Mouse (Mus musculus) stomach, embryonic 16.5 days (tissue): Measurements from ENCODE around the gene Tmem259. TPM values are rescaled to one million over a fixed set of nuclear protein-coding genes. Genes with fewer than 3 reads are reported as not detected.

Source experiments
- ATAC-seq: fragments of 200-750 bp; cut with Nextera tagmentation; 2 replicates; pipeline ENCODE4 v1.8.0; 2017; ENCODE audit warnings: moderate number of reproducible peaks, moderate TSS enrichment; ENCODE audit not compliant: insufficient read depth, low FRiP score
- H3K27ac ChIP-seq: fragments of 300-500 bp; sonication (generic); 2 replicates; pipeline ENCODE4 v1.5.1; 2014; ENCODE audit warnings: low read length
- H3K27me3 ChIP-seq: fragments of 300-500 bp; sonication (generic); 2 replicates; pipeline ENCODE4 v1.6.1; 2014; ENCODE audit warnings: low read length, control low read depth, mixed read lengths; ENCODE audit not compliant: control insufficient read depth, insufficient read depth
- H3K36me3 ChIP-seq: fragments of 300-500 bp; sonication (generic); 2 replicates; pipeline ENCODE4 v1.6.1; 2014; ENCODE audit warnings: low read length; ENCODE audit not compliant: control insufficient read depth, insufficient read depth
- H3K4me1 ChIP-seq: fragments of 300-500 bp; sonication (generic); 2 replicates; pipeline ENCODE4 v1.6.1; 2014; ENCODE audit warnings: low read length, control low read depth, mixed read lengths; ENCODE audit not compliant: control insufficient read depth, insufficient read depth
- H3K4me2 ChIP-seq: fragments of 300-500 bp; sonication (generic); 2 replicates; pipeline ENCODE4 v1.6.1; 2014; ENCODE audit warnings: low read depth, low read length, mixed read lengths
- H3K4me3 ChIP-seq: fragments of 300-500 bp; sonication (generic); replicated peaks from 2 replicates; pipeline ENCODE4 v1.5.1; 2014; ENCODE audit warnings: mild to moderate bottlenecking, low read length
- H3K9ac ChIP-seq: fragments of 300-500 bp; sonication (generic); 2 replicates; pipeline ENCODE4 v1.6.1; 2014; ENCODE audit warnings: low read length
- H3K9me3 ChIP-seq: fragments of 300-500 bp; sonication (generic); replicated peaks from 2 replicates; pipeline ENCODE4 v1.6.1; 2016; ENCODE audit warnings: low read length, control low read depth; ENCODE audit not compliant: control insufficient read depth
- WGBS: fragments of 180-500 bp; shearing (Covaris S2); extraction: QIAGEN DNeasy Blood & Tissue Kit; methylation state at CpG from one replicate; pipeline ENCODE4 v1.1.7; 2014; 5-methylcytosine and 5-hydroxymethylcytosine counted together
- polyA plus RNA-seq: library from polyadenylated mRNA; unstranded; fragments of >200 nt; fragmentation: Nextera tagmentation; extraction: Ambion mirVana; gene quantifications from 2 replicates; pipeline ENCODE4 v1.2.1, GENCODE M21; 2015

Gene Tmem259
- polyA plus RNA-seq, 1 experiment from 2014 or later: 5.6 TPM

DNA sequence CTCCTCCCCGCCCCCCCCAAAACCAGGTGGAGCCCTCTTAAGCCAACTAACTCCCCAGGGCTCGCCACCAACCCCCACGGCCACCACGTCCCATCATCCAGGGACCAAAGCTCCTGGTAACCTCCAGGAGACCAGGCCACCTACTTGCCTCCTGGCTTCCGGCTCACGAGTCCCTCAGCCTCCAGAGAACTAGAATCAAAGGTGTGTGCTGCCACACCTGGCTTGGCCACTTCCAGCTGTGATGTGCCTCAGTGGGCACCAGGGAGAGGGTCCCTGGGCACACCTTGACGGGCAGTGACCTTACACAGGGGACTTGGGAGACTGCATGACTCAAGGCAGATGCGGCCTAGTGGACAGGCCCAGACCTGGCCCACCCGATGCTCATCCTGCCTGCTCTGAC, 28.4 kb downstream of the Tmem259 start:
- Histone ChIP-seq H3K4me3 (no peak overlapping the region), H3K4me1 (peaks cover 2% of the 10 kb centered on the region), H3K27ac (no peak overlapping the region), H3K36me3 (peaks cover 3% of the 10 kb centered on the region; the same call in 1 of the 2 replicates), H3K9ac (0 out of 2 replicates have a peak overlapping the region, but pooled peaks have one; percentile 25), H3K9me3 (no peaks in the 10 kb centered on the region), H3K4me2 (no peak overlapping the region), H3K27me3 (no peaks in the 10 kb centered on the region)
- ATAC-seq: no peak
- WGBS: 69% methylated on average over 9 of the region's 9 CpGs

DNA sequence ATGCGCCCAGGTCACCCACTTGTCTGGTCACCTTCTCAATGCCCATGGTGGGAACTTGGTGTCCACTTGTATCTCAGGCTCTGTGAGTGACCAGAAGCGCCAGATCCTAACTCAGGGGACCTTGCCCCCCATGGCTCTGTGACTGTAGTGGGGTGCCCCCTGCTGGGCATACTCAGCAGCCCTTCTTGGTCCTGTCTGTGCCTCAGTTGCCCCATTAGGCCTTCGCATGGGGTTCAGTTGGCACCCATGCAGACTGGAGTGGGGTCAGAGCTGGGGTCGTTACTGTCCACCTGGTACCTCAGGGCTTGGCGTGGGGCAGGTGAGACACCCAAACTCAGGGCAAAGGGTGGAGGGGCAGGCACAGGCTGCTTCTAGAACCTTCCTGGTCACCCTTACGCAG, 30.2 kb downstream of the Tmem259 start:
- Histone ChIP-seq H3K9me3 (no peaks in the 10 kb centered on the region), H3K4me2 (no peak overlapping the region), H3K9ac (no peak overlapping the region), H3K27me3 (no peaks in the 10 kb centered on the region), H3K36me3 (peaks cover 10% of the 10 kb centered on the region), H3K4me1 (no peaks in the 10 kb centered on the region; the same call in 1 of the 2 replicates), H3K27ac (no peak overlapping the region), H3K4me3 (no peak overlapping the region)
- no peak for ATAC-seq
- 86% methylated on average over 6 of the region's 6 CpGs for WGBS

GRCm38 (mm10) chr10:79950661-79951060, 33.5 kb downstream of the Tmem259 start:
- WGBS: 85% methylated on average over 18 of the region's 18 CpGs
- Histone ChIP-seq H3K36me3 (peaks cover 11% of the 10 kb centered on the region), H3K4me3 (no peak overlapping the region)

DNA sequence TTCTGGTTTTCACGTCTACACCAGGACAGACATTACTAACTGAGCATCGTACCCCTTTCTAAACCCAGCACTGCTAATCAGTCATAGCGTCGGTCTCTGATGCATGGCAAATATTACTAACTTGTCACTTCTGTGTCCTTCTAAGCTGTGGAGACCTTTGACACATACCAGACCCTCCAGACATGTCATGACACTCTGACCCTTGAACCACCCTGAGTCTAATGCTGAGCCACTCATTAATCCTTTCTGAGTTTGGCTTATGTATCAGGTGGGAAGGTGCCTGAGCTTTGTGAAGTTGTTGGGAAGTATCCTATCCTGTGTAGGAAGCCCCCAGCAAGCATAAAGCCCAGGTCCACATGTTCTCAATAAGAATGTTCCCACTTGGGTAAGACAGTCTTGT, 34.3 kb downstream of the Tmem259 start:
- ATAC-seq: no peak
- H3K27ac ChIP-seq: no peak overlapping the region

More at GRCm38 (mm10) chr10:79950661-79951060, 33.5 kb downstream of the Tmem259 start:
- H3K9ac ChIP-seq: no peak overlapping the region
- no peak overlapping the region for H3K27ac ChIP-seq
- H3K4me1 ChIP-seq: peaks cover 19% of the 10 kb centered on the region
- no peak overlapping the region for H3K4me2 ChIP-seq
- no peak for ATAC-seq
- no peaks in the 10 kb centered on the region for H3K9me3 ChIP-seq
- H3K27me3 ChIP-seq: no peaks in the 10 kb centered on the region

GRCm38 (mm10) chr10:79947502-79947901, 36.6 kb downstream of the Tmem259 start:
- H3K9ac ChIP-seq: peak overlapping the region; percentile 45; the same call in 1 of the 2 replicates
- no peak for ATAC-seq
- no peak overlapping the region; the same call in 1 of the 2 replicates for H3K4me3 ChIP-seq
- no peaks in the 10 kb centered on the region for H3K9me3 ChIP-seq
- H3K27ac ChIP-seq: peak overlapping the region; percentile 84; the same call in 1 of the 2 replicates
- peaks cover 39% of the 10 kb centered on the region for H3K4me1 ChIP-seq
- peak overlapping the region; percentile 37 for H3K4me2 ChIP-seq
- peaks cover 11% of the 10 kb centered on the region for H3K36me3 ChIP-seq
- 58% methylated on average over 6 of the region's 6 CpGs for WGBS
- H3K27me3 ChIP-seq: no peaks in the 10 kb centered on the region

More for the DNA sequence above, 34.3 kb downstream of the Tmem259 start:
- no peaks in the 10 kb centered on the region for H3K27me3 ChIP-seq
- no peak overlapping the region for H3K9ac ChIP-seq
- H3K9me3 ChIP-seq: no peaks in the 10 kb centered on the region
- no peak overlapping the region for H3K4me2 ChIP-seq
- peaks cover 11% of the 10 kb centered on the region for H3K36me3 ChIP-seq
- 76% methylated on average over 4 of the region's 4 CpGs for WGBS
- H3K4me1 ChIP-seq: peaks cover 25% of the 10 kb centered on the region
- H3K4me3 ChIP-seq: no peak overlapping the region

DNA sequence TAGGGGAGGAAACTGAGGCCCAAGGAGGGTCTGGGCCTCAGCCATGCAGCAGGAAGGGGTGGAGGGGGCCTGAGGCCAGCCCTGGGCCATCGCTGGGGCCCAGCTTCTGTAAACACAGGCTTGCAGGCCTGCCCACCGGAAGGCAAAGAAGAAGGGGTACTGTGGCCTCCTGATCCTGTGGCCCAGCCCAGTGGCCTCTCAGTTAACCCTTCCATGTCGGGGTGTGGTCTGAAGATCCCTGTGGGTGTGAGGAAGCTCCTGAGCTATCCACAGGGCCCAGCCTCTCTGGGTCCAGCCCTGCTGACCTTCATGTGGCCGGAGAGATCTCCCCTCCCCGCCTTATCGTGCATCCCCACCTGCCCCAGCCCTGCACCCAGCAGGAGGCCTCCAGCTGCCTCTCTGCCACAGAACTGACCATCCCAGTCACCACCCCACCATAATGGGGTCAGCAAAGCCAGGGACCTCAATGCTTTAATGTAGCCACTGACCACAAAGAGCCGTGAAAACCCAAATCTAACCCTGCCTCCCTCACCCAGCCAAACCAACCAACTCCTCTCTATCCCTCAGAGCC, 37.3 kb downstream of the Tmem259 start:
- WGBS: 20% methylated on average over 7 of the region's 7 CpGs
- ATAC-seq: 0 out of 2 replicates have a peak, but pooled peaks have one; percentile 23
- Histone ChIP-seq H3K36me3 (peaks cover 11% of the 10 kb centered on the region), H3K27me3 (no peaks in the 10 kb centered on the region), H3K4me3 (0 out of 2 replicates have a peak overlapping the region, but pooled peaks have one; percentile 12), H3K27ac (peak overlapping the region; percentile 84), H3K9ac (peak overlapping the region; percentile 45), H3K4me2 (peak overlapping the region; percentile 37), H3K4me1 (peaks cover 39% of the 10 kb centered on the region), H3K9me3 (no peaks in the 10 kb centered on the region)

- Histone ChIP-seq H3K9ac (peak overlapping the region; percentile 45), H3K27ac (peak overlapping the region; percentile 84), H3K9me3 (no peaks in the 10 kb centered on the region), H3K4me1 (peaks cover 39% of the 10 kb centered on the region), H3K4me3 (no peak overlapping the region), H3K36me3 (peaks cover 8% of the 10 kb centered on the region; the same call in 1 of the 2 replicates), H3K27me3 (no peaks in the 10 kb centered on the region), H3K4me2 (peak overlapping the region; percentile 37)
- WGBS: 29% methylated on average over 16 of the region's 16 CpGs
- peak; percentile 69 for ATAC-seq
Observed at GRCm38 (mm10) chr10:79945507-79946234, 38.5 kb downstream of the Tmem259 start.

DNA sequence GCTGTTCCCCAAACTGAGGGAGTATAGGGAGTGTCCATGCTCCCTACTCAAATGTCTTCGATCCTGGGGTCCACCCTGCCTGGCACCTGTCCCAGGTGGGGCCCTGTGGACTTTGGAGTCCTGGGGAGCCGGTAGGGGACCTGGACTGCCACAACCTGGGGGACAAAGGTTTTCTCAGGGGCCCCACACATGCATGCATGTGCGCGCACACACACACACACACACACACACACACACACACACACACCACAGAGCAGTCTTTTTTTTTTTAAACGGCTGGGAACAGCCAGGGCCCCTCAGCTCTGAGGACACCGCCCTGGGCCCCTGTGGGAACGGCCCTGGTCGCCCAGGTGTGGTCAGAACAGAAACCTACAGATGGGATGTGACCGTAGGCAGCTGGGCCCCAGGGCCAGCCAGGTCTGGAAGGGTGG, 40.6 kb downstream of the Tmem259 start:
- Histone ChIP-seq H3K9ac (peak overlapping the region; percentile 45), H3K27ac (peak overlapping the region; percentile 84), H3K36me3 (no peaks in the 10 kb centered on the region), H3K4me1 (peaks cover 39% of the 10 kb centered on the region), H3K9me3 (no peaks in the 10 kb centered on the region), H3K27me3 (no peaks in the 10 kb centered on the region), H3K4me2 (no peak overlapping the region), H3K4me3 (no peak overlapping the region)
- ATAC-seq: peak; percentile 74
- WGBS: 52% methylated on average over 9 of the region's 9 CpGs

- Histone ChIP-seq H3K36me3 (no peaks in the 10 kb centered on the region), H3K9me3 (no peaks in the 10 kb centered on the region), H3K4me1 (peaks cover 41% of the 10 kb centered on the region), H3K27ac (peak overlapping the region; percentile 84), H3K9ac (no peak overlapping the region), H3K27me3 (no peaks in the 10 kb centered on the region), H3K4me2 (no peak overlapping the region), H3K4me3 (no peak overlapping the region)
- ATAC-seq: no peak
- 77% methylated on average over 1 of the region's 1 CpGs for WGBS
Observed at GRCm38 (mm10) chr10:79942988-79943387, 41.1 kb downstream of the Tmem259 start.
